Mouse (Mus musculus) kidney, embryonic 16.5 days (tissue): ENCODE results near the gene Wdr48. TPM values are rescaled to one million over a fixed set of nuclear protein-coding genes. Genes with fewer than 3 reads are reported as not detected.

Experiments
- ATAC-seq: fragments of 200-750 bp; cut with Nextera tagmentation; 2 replicates; pipeline ENCODE4 v1.8.0; 2017; ENCODE audit warnings: moderate TSS enrichment; ENCODE audit not compliant: low FRiP score, low TSS enrichment
- H3K27ac ChIP-seq: fragments of 300-500 bp; sonication (generic); 2 replicates; pipeline ENCODE4 v1.5.1; 2014; ENCODE audit warnings: low read length
- H3K27me3 ChIP-seq: fragments of 300-500 bp; sonication (generic); 2 replicates; pipeline ENCODE4 v1.6.1; 2014; ENCODE audit warnings: low read length, control low read depth, mixed read lengths; ENCODE audit not compliant: insufficient read depth
- H3K36me3 ChIP-seq: fragments of 300-500 bp; sonication (generic); 2 replicates; pipeline ENCODE4 v1.6.1; 2014; ENCODE audit warnings: low read length, control low read depth, mixed read lengths; ENCODE audit not compliant: insufficient read depth
- H3K4me1 ChIP-seq: fragments of 300-500 bp; sonication (generic); 2 replicates; pipeline ENCODE4 v1.6.1; 2014; ENCODE audit warnings: low read length, control low read depth, mixed read lengths; ENCODE audit not compliant: insufficient read depth
- H3K4me2 ChIP-seq: fragments of 300-500 bp; sonication (generic); replicated peaks from 2 replicates; pipeline ENCODE4 v1.6.1; 2014; ENCODE audit warnings: low read depth, low read length
- H3K4me3 ChIP-seq: fragments of 300-500 bp; sonication (generic); 2 replicates; pipeline ENCODE4 v1.5.1; 2014; ENCODE audit warnings: mild to moderate bottlenecking, low read length
- H3K9ac ChIP-seq: fragments of 300-500 bp; sonication (generic); replicated peaks from 2 replicates; pipeline ENCODE4 v1.6.1; 2014; ENCODE audit warnings: low read length
- H3K9me3 ChIP-seq: fragments of 300-500 bp; sonication (generic); 2 replicates; pipeline ENCODE4 v1.6.1; 2016; ENCODE audit warnings: low read length, control low read depth
- WGBS: fragments of 180-500 bp; shearing (Covaris S2); extraction: QIAGEN DNeasy Blood & Tissue Kit; methylation state at CpG from one replicate; pipeline ENCODE4 v1.1.7; 2014; 5-methylcytosine and 5-hydroxymethylcytosine counted together
- polyA plus RNA-seq: library from polyadenylated mRNA; unstranded; fragments of >200 nt; fragmentation: Nextera tagmentation; extraction: Ambion mirVana; gene quantifications from 2 replicates; pipeline ENCODE4 v1.2.1, GENCODE M21; 2015

Wdr48 gene
- polyA plus RNA-seq, 1 experiment from 2014 or later: 56.5 TPM

DNA sequence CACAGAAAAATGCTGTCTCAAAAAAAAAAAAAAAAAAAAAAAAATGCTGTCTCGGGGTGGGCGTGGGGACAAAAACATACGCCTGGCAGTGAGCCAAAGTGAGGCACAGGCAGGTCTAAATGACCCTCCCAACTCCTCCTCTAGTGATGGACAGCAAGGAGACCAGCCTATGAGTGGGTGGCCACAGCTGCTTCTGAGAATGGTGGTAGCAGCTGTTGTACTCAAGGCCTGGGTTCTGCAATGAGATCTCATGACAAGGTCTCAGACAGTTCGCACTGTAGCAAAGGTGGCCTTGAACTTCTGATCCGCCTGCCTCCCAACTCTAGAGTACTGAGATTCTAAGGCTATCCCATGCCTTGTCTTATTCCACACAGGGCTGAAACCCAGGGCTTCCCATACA lies 46.7 kb downstream of the Wdr48 start:
- Histone ChIP-seq H3K36me3 (no peaks in the 10 kb centered on the region), H3K9ac (no peak overlapping the region), H3K9me3 (no peaks in the 10 kb centered on the region), H3K4me1 (peaks cover 13% of the 10 kb centered on the region), H3K4me3 (no peak overlapping the region), H3K4me2 (no peak overlapping the region), H3K27me3 (no peaks in the 10 kb centered on the region), H3K27ac (no peak overlapping the region)
- ATAC-seq: no peak
- 70% methylated on average over 5 of the region's 5 CpGs for WGBS

DNA sequence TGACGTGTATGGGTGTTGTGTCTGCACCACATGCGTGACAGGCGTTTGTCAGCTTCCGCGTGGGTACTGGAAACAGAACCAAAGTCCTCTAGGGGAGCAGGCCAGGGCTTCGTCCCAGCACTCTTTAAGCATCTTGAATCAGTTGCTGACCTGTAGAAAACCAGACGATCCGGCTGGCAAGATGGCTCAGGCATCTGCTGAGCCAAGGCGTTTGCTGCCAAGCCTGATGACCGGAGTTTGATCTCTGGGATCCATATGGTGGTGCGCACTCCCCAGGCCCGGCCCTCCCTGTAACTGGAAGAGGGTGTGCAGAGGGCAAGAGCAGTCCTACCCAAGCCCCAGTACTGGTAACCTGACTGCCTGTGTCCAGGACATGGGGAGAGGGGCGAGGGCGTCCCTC lies 47.2 kb downstream of the Wdr48 start:
- Histone ChIP-seq H3K27ac (no peak overlapping the region), H3K4me3 (no peak overlapping the region), H3K9ac (no peak overlapping the region), H3K4me1 (peaks cover 10% of the 10 kb centered on the region), H3K27me3 (no peaks in the 10 kb centered on the region), H3K36me3 (no peaks in the 10 kb centered on the region), H3K4me2 (no peak overlapping the region), H3K9me3 (no peaks in the 10 kb centered on the region)
- WGBS: 85% methylated on average over 14 of the region's 14 CpGs
- ATAC-seq: no peak

GRCm38 (mm10) chr9:119943326-119943725 lies 48.6 kb downstream of the Wdr48 start:
- H3K4me1 ChIP-seq: 0 out of 2 replicates have a peak, but pooled peaks cover 4% of the 10 kb centered on the region
- no peaks in the 10 kb centered on the region for H3K27me3 ChIP-seq
- 93% methylated on average over 1 of the region's 1 CpGs for WGBS
- H3K9ac ChIP-seq: 0 out of 2 replicates have a peak overlapping the region, but pooled peaks have one; percentile 9
- H3K36me3 ChIP-seq: no peaks in the 10 kb centered on the region
- no peak overlapping the region for H3K4me2 ChIP-seq
- no peak for ATAC-seq
- H3K27ac ChIP-seq: no peak overlapping the region
- H3K9me3 ChIP-seq: no peaks in the 10 kb centered on the region
- H3K4me3 ChIP-seq: no peak overlapping the region

GRCm38 (mm10) chr9:119945173-119945900 lies 50.7 kb downstream of the Wdr48 start:
- 73% methylated on average over 12 of the region's 12 CpGs for WGBS
- H3K4me1 ChIP-seq: peaks cover 2% of the 10 kb centered on the region
- no peaks in the 10 kb centered on the region for H3K9me3 ChIP-seq
- no peak overlapping the region for H3K9ac ChIP-seq
- H3K36me3 ChIP-seq: no peaks in the 10 kb centered on the region
- no peak overlapping the region for H3K4me2 ChIP-seq
- H3K4me3 ChIP-seq: no peak overlapping the region
- ATAC-seq: no peak
- no peak overlapping the region for H3K27ac ChIP-seq
- no peaks in the 10 kb centered on the region for H3K27me3 ChIP-seq

- H3K36me3 ChIP-seq: no peaks in the 10 kb centered on the region
- H3K27ac ChIP-seq: no peak overlapping the region
- ATAC-seq: no peak
- peaks cover 8% of the 10 kb centered on the region for H3K4me1 ChIP-seq
- H3K4me2 ChIP-seq: no peak overlapping the region
- H3K27me3 ChIP-seq: no peaks in the 10 kb centered on the region
- no peaks in the 10 kb centered on the region for H3K9me3 ChIP-seq
- H3K9ac ChIP-seq: no peak overlapping the region
- H3K4me3 ChIP-seq: no peak overlapping the region
- 23% methylated on average over 3 of the region's 3 CpGs for WGBS
Observed at GRCm38 (mm10) chr9:119948804-119949203, 54.1 kb downstream of the Wdr48 start.

- Histone ChIP-seq H3K4me3 (no peak overlapping the region), H3K27me3 (no peaks in the 10 kb centered on the region), H3K9me3 (no peaks in the 10 kb centered on the region), H3K9ac (no peak overlapping the region), H3K36me3 (no peaks in the 10 kb centered on the region), H3K27ac (no peak overlapping the region), H3K4me1 (peaks cover 8% of the 10 kb centered on the region), H3K4me2 (no peak overlapping the region)
- ATAC-seq: peak; percentile 62
- WGBS: 21% methylated on average over 6 of the region's 6 CpGs
Observed at GRCm38 (mm10) chr9:119950434-119950833, 55.8 kb downstream of the Wdr48 start.

DNA sequence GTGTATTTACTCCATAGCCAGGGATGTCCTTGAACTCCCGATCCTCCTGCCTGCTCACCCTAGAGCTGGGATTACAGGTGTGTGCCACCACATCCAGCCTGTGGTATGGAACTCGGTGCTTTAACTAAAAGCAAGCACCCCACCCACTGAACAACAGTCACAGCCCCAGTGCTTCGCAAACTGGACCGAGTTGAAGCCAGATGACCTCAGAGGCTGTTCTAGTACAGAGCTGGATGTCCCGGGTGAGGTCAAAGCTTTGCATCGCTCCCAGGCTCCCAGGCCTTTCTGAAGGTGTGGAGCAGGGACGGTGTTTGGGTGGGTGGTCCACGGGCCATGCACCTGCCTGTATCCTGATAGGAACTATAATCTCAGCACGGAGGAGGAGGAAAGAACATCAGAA lies 56.7 kb downstream of the Wdr48 start:
- Histone ChIP-seq H3K4me3 (no peak overlapping the region), H3K9ac (no peak overlapping the region), H3K4me1 (peaks cover 8% of the 10 kb centered on the region), H3K4me2 (no peak overlapping the region), H3K27ac (no peak overlapping the region), H3K9me3 (no peaks in the 10 kb centered on the region), H3K27me3 (no peaks in the 10 kb centered on the region), H3K36me3 (no peaks in the 10 kb centered on the region)
- WGBS: 86% methylated on average over 9 of the region's 9 CpGs
- ATAC-seq: no peak

- Histone ChIP-seq H3K9ac (no peak overlapping the region), H3K9me3 (no peaks in the 10 kb centered on the region), H3K4me3 (no peak overlapping the region), H3K36me3 (no peaks in the 10 kb centered on the region), H3K27me3 (no peaks in the 10 kb centered on the region), H3K4me2 (no peak overlapping the region), H3K27ac (no peak overlapping the region), H3K4me1 (peaks cover 15% of the 10 kb centered on the region)
- 71% methylated on average over 9 of the region's 9 CpGs for WGBS
- ATAC-seq: no peak
Observed at GRCm38 (mm10) chr9:119958835-119959234, 64.2 kb downstream of the Wdr48 start.

- H3K27me3 ChIP-seq: no peaks in the 10 kb centered on the region
- no peaks in the 10 kb centered on the region for H3K36me3 ChIP-seq
- H3K4me1 ChIP-seq: peaks cover 15% of the 10 kb centered on the region
- H3K4me3 ChIP-seq: no peak overlapping the region
- no peak overlapping the region; the same call in 1 of the 2 replicates for H3K9ac ChIP-seq
- no peak overlapping the region for H3K27ac ChIP-seq
- ATAC-seq: no peak
- no peaks in the 10 kb centered on the region for H3K9me3 ChIP-seq
- 80% methylated on average over 4 of the region's 4 CpGs for WGBS
- no peak overlapping the region for H3K4me2 ChIP-seq
Observed at GRCm38 (mm10) chr9:119962216-119962615, 67.5 kb downstream of the Wdr48 start.

- Histone ChIP-seq H3K4me1 (peaks cover 15% of the 10 kb centered on the region), H3K27ac (no peak overlapping the region), H3K9me3 (no peaks in the 10 kb centered on the region), H3K4me2 (peak overlapping the region; percentile 40), H3K4me3 (no peak overlapping the region), H3K9ac (peak overlapping the region; percentile 42), H3K27me3 (no peaks in the 10 kb centered on the region), H3K36me3 (no peaks in the 10 kb centered on the region)
- ATAC-seq: peak; percentile 85
- 10% methylated on average over 21 of the region's 21 CpGs for WGBS
Observed at GRCm38 (mm10) chr9:119962987-119963667, 68.4 kb downstream of the Wdr48 start.
